Mouse (Mus musculus) G1E-ER4 (cell line): ENCODE data around the gene Gm42906. TPM values are rescaled to one million over a fixed set of nuclear protein-coding genes. Genes with fewer than 3 reads are reported as not detected.

Experiments used
- GATA1 ChIP-seq: IDR thresholded peaks from one replicate; pipeline ENCODE4 v1.8.0; 2012; ENCODE audit warnings: low read length, inconsistent platforms
- polyA plus RNA-seq: library from polyadenylated mRNA; stranded (reverse); fragments of >175 nt; gene quantifications from 2 replicates; pipeline ENCODE4 v1.2.3, GENCODE M21; 2012

The Gm42906 gene
- polyA plus RNA-seq, 1 experiment: not detected

DNA sequence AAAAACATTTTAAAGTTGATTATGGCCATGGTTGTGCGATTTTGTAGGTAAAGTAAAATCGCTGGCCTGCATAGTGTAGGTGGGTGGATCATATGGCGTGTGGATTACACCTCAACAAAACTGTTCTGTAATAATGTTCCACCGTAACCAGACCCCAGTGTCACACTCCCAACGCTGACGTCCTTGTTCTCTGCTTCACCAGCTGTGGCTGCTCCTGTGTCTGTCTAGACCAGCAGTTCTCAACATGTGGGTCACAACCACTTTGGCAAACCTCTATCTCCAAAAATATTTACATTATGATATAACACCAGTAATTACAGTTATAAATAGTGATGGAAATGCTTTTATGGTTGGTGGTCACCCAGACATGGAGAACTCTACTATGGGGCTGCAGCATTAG lies 150.0 kb downstream of the Gm42906 start:
- TF ChIP-seq GATA1: no peak

DNA sequence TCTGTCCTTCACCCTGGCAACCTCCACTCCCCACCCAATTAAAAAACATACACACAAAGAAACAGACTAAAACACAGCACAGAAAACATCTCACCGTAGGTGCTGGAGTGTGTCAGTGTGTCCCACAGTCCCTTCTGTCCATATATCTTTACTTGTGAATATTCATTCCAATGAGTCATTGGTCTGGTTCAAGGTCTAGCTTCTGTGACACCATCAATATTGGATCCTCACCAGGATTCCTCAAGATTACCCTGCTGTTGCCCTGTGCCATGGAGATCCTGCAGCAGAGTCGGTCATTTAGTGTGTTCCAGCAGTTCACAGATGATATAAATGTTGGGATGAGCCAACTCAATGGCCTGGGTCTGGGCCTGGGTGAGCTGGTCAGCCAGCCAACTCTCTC lies 152.0 kb downstream of the Gm42906 start:
- no peak for TF ChIP-seq GATA1

DNA sequence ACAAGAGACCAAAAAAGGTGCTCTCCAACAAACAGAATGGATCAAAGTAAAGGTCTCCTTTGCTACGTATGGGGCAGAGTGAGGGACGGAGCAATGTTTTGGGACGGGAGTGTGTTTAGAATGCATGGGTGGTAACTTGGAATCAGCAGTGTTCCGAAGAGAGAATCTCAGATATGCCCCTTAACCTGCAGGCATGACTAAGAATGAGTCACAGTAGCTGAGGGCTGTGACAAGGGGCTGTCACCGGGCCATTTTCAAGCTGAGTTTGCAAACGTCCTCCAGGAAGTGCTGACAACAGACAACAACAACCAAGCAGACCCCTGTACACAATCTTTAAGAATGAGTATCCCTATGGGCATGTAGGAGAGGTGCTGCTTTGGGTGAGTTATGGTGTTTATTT lies 153.7 kb downstream of the Gm42906 start:
- TF ChIP-seq GATA1: no peak

DNA sequence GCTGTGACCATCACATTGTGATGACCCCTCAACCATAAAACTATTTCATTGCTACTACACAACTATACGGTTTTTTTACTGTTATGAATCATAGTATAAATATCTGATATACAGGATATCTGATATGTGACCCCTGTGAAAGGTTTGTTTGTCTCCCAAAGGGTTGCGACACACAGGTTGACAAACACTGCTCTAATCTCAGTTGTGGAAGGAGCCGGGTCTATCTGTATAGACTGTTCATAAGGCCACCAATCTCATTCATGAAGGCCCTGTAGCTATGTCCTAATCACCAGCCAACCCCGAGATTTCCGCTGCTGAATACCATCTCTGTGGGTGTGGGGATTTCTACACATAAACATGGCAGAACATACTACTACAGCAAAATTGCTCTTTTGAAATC lies 157.1 kb downstream of the Gm42906 start:
- TF ChIP-seq GATA1: no peak

DNA sequence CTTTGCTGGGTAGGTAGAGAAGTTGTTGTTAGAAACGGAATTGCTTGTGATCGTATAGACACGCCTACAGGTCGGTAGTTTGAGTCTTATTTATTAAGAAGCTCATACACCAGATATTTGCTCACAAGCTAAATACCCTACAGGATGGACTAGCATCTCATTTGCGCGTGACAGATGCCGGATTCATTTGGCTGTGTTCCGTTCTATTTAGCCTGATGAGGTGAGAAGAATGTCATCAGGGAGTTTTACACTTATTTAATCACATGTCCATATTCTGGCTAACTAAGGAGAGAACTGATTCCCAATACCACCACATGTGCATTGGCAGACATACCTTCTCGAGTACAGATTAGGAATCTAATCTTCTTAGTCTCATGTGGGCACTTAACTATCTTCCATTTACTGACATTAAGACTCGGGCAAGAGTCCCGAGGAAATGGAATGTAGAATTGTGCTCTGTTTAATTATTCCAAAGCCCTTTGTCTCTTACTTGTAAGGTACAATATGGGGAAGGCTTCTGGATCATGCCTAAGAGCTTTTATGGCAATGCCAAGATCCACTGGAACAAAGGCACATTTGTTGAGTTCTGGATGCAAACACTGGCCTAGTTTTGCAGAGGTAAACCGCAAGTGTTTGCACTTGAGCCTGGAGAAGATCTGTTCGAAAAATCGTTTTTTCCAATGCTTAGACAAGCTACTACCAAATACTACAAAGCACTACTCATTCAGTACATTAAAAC lies 160.9 kb downstream of the Gm42906 start:
- no peak for TF ChIP-seq GATA1

DNA sequence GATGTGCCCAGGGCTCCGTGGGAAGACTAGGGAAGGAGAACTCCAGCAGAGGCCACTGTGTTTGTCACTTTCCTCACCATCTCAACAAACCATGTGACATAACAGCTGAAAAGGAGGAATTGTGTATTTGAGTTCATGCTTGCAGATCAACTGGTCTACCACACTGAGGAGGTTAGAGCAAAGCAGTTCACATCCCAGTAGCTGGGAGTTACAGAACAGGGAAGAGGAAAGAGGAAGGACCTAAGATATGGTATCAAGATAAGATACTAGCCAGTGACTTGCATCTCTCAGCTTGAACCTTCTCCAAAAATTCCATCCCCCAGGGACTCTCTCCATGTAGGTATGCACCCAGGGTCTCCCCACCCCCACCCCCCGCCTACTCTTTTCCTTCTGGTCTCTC lies 166.4 kb downstream of the Gm42906 start:
- no peak for TF ChIP-seq GATA1

DNA sequence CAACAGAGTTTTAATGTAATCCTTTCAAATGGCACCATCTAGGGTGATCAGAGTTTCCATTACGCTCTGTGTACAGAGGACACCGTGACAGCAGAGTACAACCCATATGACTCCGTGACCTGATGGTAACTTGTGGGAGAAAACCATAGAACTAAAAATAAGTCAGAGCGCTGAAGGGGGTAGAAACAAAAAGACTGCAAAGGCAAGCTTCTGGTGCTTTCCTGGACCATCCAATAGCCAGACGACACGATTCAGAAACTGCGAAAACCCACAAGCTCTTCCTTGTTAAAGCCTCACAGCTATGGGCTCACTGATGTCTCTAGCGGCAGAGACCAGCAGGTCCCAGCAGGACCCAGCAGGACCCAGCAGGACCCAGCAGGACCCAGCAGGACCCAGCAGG lies 175.8 kb downstream of the Gm42906 start:
- no peak for TF ChIP-seq GATA1

DNA sequence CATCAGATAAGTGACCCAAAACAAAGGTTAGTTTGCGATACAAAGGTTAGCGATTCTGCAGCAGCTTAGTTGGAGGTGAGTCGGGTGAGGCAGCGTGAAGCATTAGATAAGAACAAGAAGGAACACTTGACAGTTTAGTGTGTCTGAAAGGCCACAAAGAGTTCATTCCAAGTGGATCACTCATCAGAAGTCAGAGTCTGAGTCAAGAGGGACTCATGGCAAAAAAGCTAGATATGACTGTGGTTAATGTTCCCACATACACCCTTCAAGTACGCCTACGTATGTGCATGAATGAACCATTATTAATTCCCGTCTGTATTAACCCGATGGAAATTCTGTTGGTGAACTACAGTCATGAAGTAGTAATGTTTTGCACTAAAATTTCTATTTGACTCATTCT lies 176.3 kb downstream of the Gm42906 start:
- TF ChIP-seq GATA1: no peak

DNA sequence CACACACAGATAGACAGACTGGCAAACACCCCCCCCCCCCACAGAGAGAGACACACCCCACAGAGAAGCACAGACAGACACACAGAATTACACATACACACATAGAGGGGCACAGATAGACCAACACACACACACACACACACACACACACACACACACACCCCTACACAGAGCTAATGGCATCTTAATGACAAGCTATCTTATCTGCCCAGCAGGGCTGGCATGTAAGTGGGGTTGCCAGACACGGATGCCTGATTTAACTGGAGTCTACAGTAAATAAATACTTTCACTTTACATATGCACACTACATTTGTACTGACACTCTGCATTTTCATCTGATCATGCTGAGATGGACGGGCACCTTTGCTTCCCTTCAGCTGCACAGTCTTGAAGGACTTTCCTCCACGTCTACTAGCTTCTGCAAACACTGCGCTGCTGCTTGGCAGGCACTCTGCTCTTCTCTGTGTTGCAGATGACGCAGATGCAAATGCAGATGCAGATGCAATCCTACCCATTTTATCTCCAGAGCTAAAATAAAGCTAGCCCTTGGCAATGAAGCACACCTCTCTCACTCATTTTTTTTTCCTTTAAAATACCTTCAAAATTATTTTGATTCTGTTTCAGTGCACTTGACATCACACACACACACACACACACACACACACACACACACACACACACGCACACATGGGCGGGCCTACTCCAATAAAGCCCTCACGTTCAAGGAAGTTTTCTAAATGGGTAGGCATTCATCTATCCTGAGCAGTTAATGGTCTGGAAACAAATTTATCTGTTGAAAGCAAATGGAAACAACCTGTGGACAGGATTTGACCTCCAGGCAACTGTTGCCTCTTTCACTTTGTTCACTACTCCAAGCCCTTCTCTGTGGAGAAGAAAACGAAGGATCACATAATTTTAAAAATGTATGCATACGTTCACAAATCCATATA lies 179.0 kb downstream of the Gm42906 start:
- TF ChIP-seq GATA1: no peak

DNA sequence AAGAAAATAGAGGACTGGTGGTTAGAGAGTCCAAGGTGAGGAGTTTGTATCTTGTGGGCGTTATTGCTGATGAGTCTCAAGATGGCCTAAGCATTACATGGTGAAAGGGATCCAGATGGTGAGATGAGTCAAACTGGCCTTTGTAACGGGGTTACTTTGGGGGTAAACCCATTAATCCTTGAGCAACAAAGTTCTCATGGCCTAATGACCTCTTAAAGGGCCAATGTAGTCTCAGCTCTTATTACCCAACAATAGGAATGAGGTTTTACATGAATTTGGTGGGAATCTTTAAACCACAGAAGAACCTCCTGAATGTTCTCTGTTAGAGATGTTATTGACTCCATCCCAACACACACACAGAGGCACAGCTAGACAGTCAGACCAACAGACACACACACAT lies 179.9 kb downstream of the Gm42906 start:
- no peak for TF ChIP-seq GATA1

DNA sequence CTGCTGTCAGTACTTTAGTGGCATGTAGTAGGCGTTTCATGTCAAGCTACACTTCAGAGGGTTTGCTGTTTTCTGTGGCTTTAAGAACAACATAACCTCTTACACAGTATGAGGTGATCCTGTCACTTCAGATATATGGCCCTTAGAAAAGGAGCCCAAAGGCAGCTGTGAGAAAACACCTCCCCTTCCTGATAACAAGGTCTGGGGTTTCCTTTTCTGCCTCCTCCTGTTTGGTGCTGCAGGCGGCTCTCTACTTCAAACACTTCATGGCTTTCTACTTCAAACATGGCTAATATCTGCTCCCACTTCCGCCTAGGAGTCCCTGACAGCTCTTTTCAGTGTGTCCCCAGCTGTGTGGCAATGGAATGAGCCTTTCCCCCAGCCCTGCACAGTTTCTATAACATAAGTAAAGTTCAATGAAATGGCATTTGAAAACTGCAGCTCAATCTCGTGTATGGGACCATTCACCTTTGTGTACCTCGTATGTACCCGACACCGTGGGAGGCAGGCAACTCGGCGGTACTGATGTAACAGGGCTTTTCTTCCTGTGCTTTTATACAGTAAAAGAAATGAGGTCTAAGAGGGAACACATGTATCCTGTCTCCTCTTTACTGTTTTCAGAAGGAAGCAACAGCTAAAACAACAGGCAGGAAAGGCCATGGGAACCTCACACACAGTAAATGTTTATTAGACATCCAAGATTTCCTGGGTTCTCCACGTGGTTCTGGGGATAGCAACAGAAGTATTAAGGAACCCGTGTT lies 180.7 kb downstream of the Gm42906 start:
- TF ChIP-seq GATA1: no peak

DNA sequence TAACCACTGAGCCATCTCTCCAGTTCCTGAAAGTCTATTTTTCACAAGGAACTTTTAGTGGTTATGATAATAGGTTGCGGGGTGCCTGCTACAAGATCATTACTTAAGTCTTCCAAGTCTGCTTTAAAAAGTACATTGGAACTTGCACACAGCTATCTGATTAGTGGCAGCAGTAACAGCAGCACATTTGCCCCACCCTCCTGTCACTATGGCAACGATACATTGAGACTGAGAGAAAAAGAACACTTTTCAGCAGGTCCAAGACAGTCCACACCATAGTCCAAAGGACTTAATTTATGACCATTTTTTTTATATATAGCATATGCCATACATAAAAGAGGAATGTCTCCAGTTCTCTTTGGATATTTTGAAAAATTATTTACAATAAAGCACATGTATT lies 181.7 kb downstream of the Gm42906 start:
- no peak for TF ChIP-seq GATA1

DNA sequence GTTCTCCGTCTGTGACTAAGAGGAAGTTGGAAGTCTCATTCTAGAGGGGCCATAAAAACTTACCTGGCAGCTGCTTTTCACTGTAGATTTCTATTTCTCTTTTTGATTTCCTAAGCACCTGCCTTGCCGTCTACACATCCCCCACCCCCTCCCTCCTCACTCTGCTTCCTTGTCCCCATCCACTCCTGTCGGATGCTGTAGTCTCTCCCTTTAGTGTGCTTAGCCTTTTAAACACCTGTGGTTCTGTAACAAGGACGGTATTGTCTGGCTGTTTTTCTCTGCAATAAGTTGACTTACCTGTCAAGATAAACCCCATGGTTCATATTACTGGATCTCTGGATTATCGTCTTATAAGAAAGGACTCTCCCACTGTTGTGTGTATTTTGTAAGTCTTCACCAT lies 182.4 kb downstream of the Gm42906 start:
- no peak for TF ChIP-seq GATA1

DNA sequence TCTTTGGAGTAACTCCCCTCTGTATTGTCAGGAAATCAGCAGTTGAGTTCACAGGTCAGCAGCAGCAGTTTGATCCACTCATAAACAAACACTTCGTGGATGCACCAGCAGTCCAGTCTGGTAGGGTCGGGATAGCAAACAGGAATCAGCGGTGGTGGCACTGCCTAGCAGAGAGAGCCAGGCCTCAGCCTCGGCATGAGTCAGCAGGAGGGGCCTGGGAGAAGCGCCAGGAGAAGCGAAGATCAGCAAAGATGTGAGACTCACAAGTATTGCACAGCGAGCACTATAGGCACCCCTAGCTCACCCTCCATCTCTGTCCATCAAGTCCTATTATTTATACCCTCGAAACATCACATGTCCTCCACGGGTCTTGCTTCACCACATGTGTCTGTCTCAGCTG lies 189.2 kb downstream of the Gm42906 start:
- TF ChIP-seq GATA1: no peak

DNA sequence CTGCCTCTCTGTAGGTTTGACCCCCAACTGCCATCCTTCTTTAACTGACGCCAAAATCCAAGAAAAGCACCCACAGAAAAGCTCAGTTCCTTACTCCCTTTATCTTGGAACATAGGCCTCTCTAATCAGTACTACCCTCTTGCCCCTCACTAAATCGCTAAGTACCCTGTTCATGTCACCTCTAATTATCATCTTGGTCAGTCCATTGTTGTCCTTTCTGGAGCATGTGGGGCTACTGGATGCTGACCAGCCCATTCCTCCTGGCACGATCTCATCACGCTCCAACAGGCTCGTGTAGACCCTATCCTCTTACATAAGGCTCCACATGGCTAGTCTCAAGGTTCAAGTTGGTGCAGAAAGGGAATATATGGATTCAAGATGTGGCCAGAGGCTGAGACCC lies 191.6 kb downstream of the Gm42906 start:
- TF ChIP-seq GATA1: no peak
